Mouse (Mus musculus) hindbrain, embryonic 11.5 days (tissue): ENCODE results near the gene Mkrn1. TPM values are rescaled to one million over a fixed set of nuclear protein-coding genes. Genes with fewer than 3 reads are reported as not detected.
"Not testable (repeated sequence)": the region's sequence is repeated elsewhere in the genome, so short reads cannot be mapped to it uniquely, and the experiment has no call there.

Source experiments
- ATAC-seq: fragments of 200-750 bp; cut with Nextera tagmentation; 2 replicates; pipeline ENCODE4 v1.8.0; 2017; ENCODE audit warnings: mild to moderate bottlenecking, moderate TSS enrichment, moderate library complexity; ENCODE audit not compliant: low FRiP score
- DNase-seq: peaks from one replicate; pipeline ENCODE4 v3.0.0-alpha.2; 2015; ENCODE audit warnings: low spot score
- H3K27ac ChIP-seq: fragments of 300-500 bp; sonication (generic); 2 replicates; pipeline ENCODE4 v1.5.1; 2014; ENCODE audit warnings: mild to moderate bottlenecking, low read depth, low read length
- H3K27me3 ChIP-seq: fragments of 300-500 bp; sonication (generic); 2 replicates; pipeline ENCODE4 v1.6.1; 2014; ENCODE audit warnings: mild to moderate bottlenecking, low read length, moderate library complexity, mixed read lengths; ENCODE audit not compliant: control insufficient read depth, insufficient read depth
- H3K36me3 ChIP-seq: fragments of 300-500 bp; sonication (generic); 2 replicates; pipeline ENCODE4 v1.6.1; 2014; ENCODE audit warnings: mild to moderate bottlenecking, low read length, moderate library complexity, mixed read lengths; ENCODE audit not compliant: control insufficient read depth, insufficient read depth
- H3K4me1 ChIP-seq: fragments of 300-500 bp; sonication (generic); replicated peaks from 2 replicates; pipeline ENCODE4 v1.6.1; 2014; ENCODE audit warnings: low read length, mixed read lengths; ENCODE audit not compliant: control insufficient read depth, insufficient read depth
- H3K4me2 ChIP-seq: fragments of 300-500 bp; sonication (generic); replicated peaks from 2 replicates; pipeline ENCODE4 v1.6.1; 2014; ENCODE audit warnings: mild to moderate bottlenecking, low read depth, low read length
- H3K4me3 ChIP-seq: fragments of 300-500 bp; sonication (generic); 2 replicates; pipeline ENCODE4 v1.5.1; 2014; ENCODE audit warnings: low read depth, low read length
- H3K9ac ChIP-seq: fragments of 300-500 bp; sonication (generic); 2 replicates; pipeline ENCODE4 v1.6.1; 2014; ENCODE audit warnings: low read depth, low read length
- H3K9me3 ChIP-seq: fragments of 300-500 bp; sonication (generic); 2 replicates; pipeline ENCODE4 v1.6.1; 2016; ENCODE audit warnings: low read length; ENCODE audit not compliant: control insufficient read depth
- WGBS: fragments of 180-500 bp; shearing (Covaris S2); extraction: QIAGEN DNeasy Blood & Tissue Kit; methylation state at CpG from one replicate; pipeline ENCODE4 v1.1.7; 2014; 5-methylcytosine and 5-hydroxymethylcytosine counted together
- polyA plus RNA-seq: library from polyadenylated mRNA; unstranded; fragments of >200 nt; fragmentation: Nextera tagmentation; extraction: Ambion mirVana; gene quantifications from 2 replicates; pipeline ENCODE4 v1.2.1, GENCODE M21; 2014

Mkrn1 gene
- polyA plus RNA-seq, 1 experiment from 2014 or later: 127 TPM

GRCm38 (mm10) chr6:39423686-39424085, 3.4 kb upstream of the Mkrn1 start:
- Histone ChIP-seq H3K36me3 (no peaks in the 10 kb centered on the region), H3K9me3 (no peaks in the 10 kb centered on the region), H3K4me1 (no peaks in the 10 kb centered on the region), H3K27me3 (no peaks in the 10 kb centered on the region), H3K4me3 (no peak overlapping the region), H3K4me2 (no peak overlapping the region), H3K27ac (no peak overlapping the region), H3K9ac (no peak overlapping the region)
- no peak for DNase-seq
- 86% methylated on average over 7 of the region's 7 CpGs for WGBS
- no peak for ATAC-seq

- H3K9me3 ChIP-seq: no peaks in the 10 kb centered on the region
- 75% methylated on average over 6 of the region's 6 CpGs for WGBS
- no peak overlapping the region for H3K4me2 ChIP-seq
- no peak overlapping the region for H3K4me3 ChIP-seq
- H3K4me1 ChIP-seq: 0 out of 2 replicates have a peak, but pooled peaks cover 2% of the 10 kb centered on the region
- no peak for ATAC-seq
- no peaks in the 10 kb centered on the region for H3K27me3 ChIP-seq
- no peak overlapping the region for H3K27ac ChIP-seq
- no peak overlapping the region for H3K9ac ChIP-seq
- H3K36me3 ChIP-seq: no peaks in the 10 kb centered on the region
- no peak for DNase-seq
Measured at GRCm38 (mm10) chr6:39423130-39423551, 2.9 kb upstream of the Mkrn1 start.

GRCm38 (mm10) chr6:39420867-39421266, 605 bp upstream of the Mkrn1 start:
- no peaks in the 10 kb centered on the region for H3K36me3 ChIP-seq
- DNase-seq (no peak), ATAC-seq (no peak)
- peak overlapping the region; percentile 54; the same call in 1 of the 2 replicates for H3K4me2 ChIP-seq
- H3K9me3 ChIP-seq: no peaks in the 10 kb centered on the region
- H3K9ac ChIP-seq: no peak overlapping the region
- no peaks in the 10 kb centered on the region for H3K27me3 ChIP-seq
- 0 out of 2 replicates have a peak, but pooled peaks cover 2% of the 10 kb centered on the region for H3K4me1 ChIP-seq
- no peak overlapping the region for H3K27ac ChIP-seq
- WGBS: 40% methylated on average over 4 of the region's 4 CpGs
- H3K4me3 ChIP-seq: no peak overlapping the region

GRCm38 (mm10) chr6:39419386-39419850, 844 bp downstream of the Mkrn1 start:
- H3K27ac ChIP-seq: peak overlapping the region; percentile 90
- H3K9ac ChIP-seq: peak overlapping the region; percentile 93
- H3K4me3 ChIP-seq: peak overlapping the region; percentile 96
- no peaks in the 10 kb centered on the region for H3K36me3 ChIP-seq
- peak; percentile 71 for DNase-seq
- H3K27me3 ChIP-seq: no peaks in the 10 kb centered on the region
- WGBS: 1% methylated on average over 43 of the region's 43 CpGs
- ATAC-seq: no peak; the same call in 1 of the 2 replicates
- 0 out of 2 replicates have a peak, but pooled peaks cover 2% of the 10 kb centered on the region for H3K4me1 ChIP-seq
- peak overlapping the region; percentile 54 for H3K4me2 ChIP-seq
- H3K9me3 ChIP-seq: no peaks in the 10 kb centered on the region

GRCm38 (mm10) chr6:39416654-39417053, 3.6 kb downstream of the Mkrn1 start:
- not testable (repeated sequence) for ATAC-seq, H3K4me1 ChIP-seq, H3K4me2 ChIP-seq, H3K27ac ChIP-seq, H3K4me3 ChIP-seq, H3K27me3 ChIP-seq, H3K9me3 ChIP-seq, H3K36me3 ChIP-seq, H3K9ac ChIP-seq, DNase-seq

- Histone ChIP-seq H3K27ac (no peak overlapping the region), H3K36me3 (no peaks in the 10 kb centered on the region), H3K4me3 (no peak overlapping the region), H3K27me3 (no peaks in the 10 kb centered on the region), H3K4me2 (no peak overlapping the region), H3K4me1 (0 out of 2 replicates have a peak, but pooled peaks cover 2% of the 10 kb centered on the region), H3K9ac (no peak overlapping the region), H3K9me3 (no peaks in the 10 kb centered on the region)
- DNase-seq: peak; percentile 76
- ATAC-seq: no peak
- WGBS: 38% methylated on average over 3 of the region's 5 CpGs
Measured at GRCm38 (mm10) chr6:39415762-39416161, 4.5 kb downstream of the Mkrn1 start.

GRCm38 (mm10) chr6:39414106-39414505, 6.2 kb downstream of the Mkrn1 start:
- Histone ChIP-seq H3K4me2 (no peak overlapping the region), H3K9ac (no peak overlapping the region), H3K27me3 (no peaks in the 10 kb centered on the region), H3K9me3 (no peaks in the 10 kb centered on the region), H3K27ac (no peak overlapping the region), H3K4me1 (0 out of 2 replicates have a peak, but pooled peaks cover 2% of the 10 kb centered on the region), H3K4me3 (no peak overlapping the region), H3K36me3 (no peaks in the 10 kb centered on the region)
- ATAC-seq (no peak), DNase-seq (no peak)
- WGBS: 87% methylated on average over 1 of the region's 1 CpGs

GRCm38 (mm10) chr6:39406480-39406879, 13.8 kb downstream of the Mkrn1 start:
- Histone ChIP-seq H3K9me3 (no peaks in the 10 kb centered on the region), H3K27ac (no peak overlapping the region), H3K27me3 (no peaks in the 10 kb centered on the region), H3K4me3 (no peak overlapping the region), H3K9ac (no peak overlapping the region), H3K4me2 (no peak overlapping the region), H3K36me3 (peaks cover 3% of the 10 kb centered on the region; the same call in 1 of the 2 replicates), H3K4me1 (no peaks in the 10 kb centered on the region)
- ATAC-seq: no peak
- no peak for DNase-seq
- 98% methylated on average over 5 of the region's 5 CpGs for WGBS

- Histone ChIP-seq H3K9me3 (no peaks in the 10 kb centered on the region), H3K27me3 (no peaks in the 10 kb centered on the region), H3K36me3 (peaks cover 6% of the 10 kb centered on the region), H3K4me1 (no peaks in the 10 kb centered on the region), H3K4me2 (no peak overlapping the region), H3K9ac (no peak overlapping the region), H3K27ac (no peak overlapping the region), H3K4me3 (no peak overlapping the region)
- ATAC-seq: no peak
- whole genome bisulfite sequencing: 85% methylated on average over 2 of the region's 2 CpGs
- DNase-seq: no peak
Measured at GRCm38 (mm10) chr6:39403136-39403535, 17.1 kb downstream of the Mkrn1 start.
